Mouse (Mus musculus): ENCODE data around the gene Tbc1d5. TPM values are rescaled to one million over a fixed set of nuclear protein-coding genes. Genes with fewer than 3 reads are reported as not detected.

The Tbc1d5 gene
- total RNA-seq, 1 experiment: 3.8 TPM

GRCm38 (mm10) chr17:50803234-50803633 lies 375.9 kb downstream of the Tbc1d5 start:
- Histone ChIP-seq H3K4me3 (ENCODE audit: insufficient read depth in 1 of 2, low read depth in 1 of 2, low read length in 2 of 2, poor library complexity in 1 of 2, severe bottlenecking in 1 of 2) (no peak overlapping the region), H3K27ac (ENCODE audit: insufficient read depth, low read depth, low read length, poor library complexity, severe bottlenecking) (no peak overlapping the region), H3K4me1 (ENCODE audit: control insufficient read depth in 2 of 2, insufficient read depth in 2 of 2, low read length in 2 of 2, poor library complexity in 1 of 2) (no peaks in the 10 kb centered on the region), H3K9me3 (ENCODE audit: control insufficient read depth, insufficient read depth, low read depth, low read length) (no peaks in the 10 kb centered on the region), H3K36me3 (ENCODE audit: control insufficient read depth, insufficient read depth, low read length, poor library complexity, severe bottlenecking) (no peaks in the 10 kb centered on the region), H3K9ac (ENCODE audit: insufficient read depth, low read depth, low read length, poor library complexity, severe bottlenecking) (no peak overlapping the region)
- in situ Hi-C loops (cut with MboI; ENCODE audit: low sequenced_read_pairs in 2 of 2, unreplicated experiment in 2 of 2): no loop called here
- no peak for DNase-seq (ENCODE audit: low read depth, low spot score)
- TF ChIP-seq ZNF384 (IDR thresholded peaks at IDR 0.05; ENCODE audit: low read depth, low read length): no peak
- TF ChIP-seq CHD2 (IDR thresholded peaks at IDR 0.05; ENCODE audit: low read depth, low read length): no peak
- TF ChIP-seq ZC3H11A (IDR thresholded peaks at IDR 0.05; ENCODE audit: borderline replicate concordance, low read depth, low read length): no peak
- TF ChIP-seq HCFC1 (IDR thresholded peaks at IDR 0.05; ENCODE audit: borderline replicate concordance, insufficient read depth, low read length): no peak
- TF ChIP-seq MAFK (IDR thresholded peaks at IDR 0.05; ENCODE audit: insufficient read depth, low read depth, low read length): no peak

- Histone ChIP-seq H3K27ac (ENCODE audit: insufficient read depth, low read depth, low read length, poor library complexity, severe bottlenecking) (no peak overlapping the region), H3K36me3 (ENCODE audit: control insufficient read depth, insufficient read depth, low read length, poor library complexity, severe bottlenecking) (no peaks in the 10 kb centered on the region), H3K9ac (ENCODE audit: insufficient read depth, low read depth, low read length, poor library complexity, severe bottlenecking) (no peak overlapping the region), H3K4me1 (ENCODE audit: control insufficient read depth in 2 of 2, insufficient read depth in 2 of 2, low read length in 2 of 2, poor library complexity in 1 of 2) (no peaks in the 10 kb centered on the region), H3K4me3 (ENCODE audit: insufficient read depth in 1 of 2, low read depth in 1 of 2, low read length in 2 of 2, poor library complexity in 1 of 2, severe bottlenecking in 1 of 2) (no peak overlapping the region), H3K9me3 (ENCODE audit: control insufficient read depth, insufficient read depth, low read depth, low read length) (no peaks in the 10 kb centered on the region)
- no peak for DNase-seq (ENCODE audit: low read depth, low spot score)
- in situ Hi-C loops (cut with MboI; ENCODE audit: low sequenced_read_pairs in 2 of 2, unreplicated experiment in 2 of 2): no loop called here
- no peak for TF ChIP-seq CHD2 (IDR thresholded peaks at IDR 0.05; ENCODE audit: low read depth, low read length)
- TF ChIP-seq MAFK (IDR thresholded peaks at IDR 0.05; ENCODE audit: insufficient read depth, low read depth, low read length): no peak
- no peak for TF ChIP-seq ZNF384 (IDR thresholded peaks at IDR 0.05; ENCODE audit: low read depth, low read length)
- no peak for TF ChIP-seq ZC3H11A (IDR thresholded peaks at IDR 0.05; ENCODE audit: borderline replicate concordance, low read depth, low read length)
- no peak for TF ChIP-seq HCFC1 (IDR thresholded peaks at IDR 0.05; ENCODE audit: borderline replicate concordance, insufficient read depth, low read length)
These were observed 376.8 kb downstream of the Tbc1d5 start for GRCm38 (mm10) chr17:50802380-50802779.

DNA sequence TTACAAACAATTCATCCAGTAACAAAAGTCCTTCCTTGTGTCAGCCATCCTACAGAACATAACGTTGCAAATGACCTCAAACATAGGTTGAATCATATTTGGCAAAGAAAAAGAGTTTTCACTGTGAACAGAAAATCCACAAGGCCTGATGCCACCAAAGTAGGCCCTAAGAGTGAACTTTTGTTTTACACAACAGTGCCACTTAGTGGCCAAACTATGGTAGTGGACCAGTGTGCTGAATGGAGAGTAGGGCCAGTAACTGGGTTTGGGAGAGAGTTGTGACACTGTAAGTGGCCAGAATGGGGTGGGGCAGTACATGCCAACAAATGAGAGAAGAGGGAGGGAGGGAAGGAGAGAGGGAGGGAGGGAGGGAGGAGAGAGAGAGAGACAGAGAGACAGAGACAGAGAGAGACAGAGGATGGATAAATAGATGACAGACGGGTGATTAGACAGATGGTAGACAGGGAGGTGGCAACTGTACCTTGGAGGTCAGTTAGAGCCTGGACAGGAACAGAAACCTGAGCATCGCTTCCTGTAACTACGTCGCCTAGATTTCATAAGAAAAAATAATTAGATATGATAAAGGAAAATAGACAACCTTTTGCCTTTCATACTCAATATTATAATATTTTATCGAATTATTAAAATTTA lies 383.6 kb downstream of the Tbc1d5 start:
- in situ Hi-C loops (cut with MboI; ENCODE audit: low sequenced_read_pairs in 2 of 2, unreplicated experiment in 2 of 2): loop anchor here in 1 of 2 experiments (25.0 kb wide), 1 partner anchor 833 kb away; no protein-coding TSS in a partner anchor
- H3K4me1 ChIP-seq (ENCODE audit: control insufficient read depth in 2 of 2, insufficient read depth in 2 of 2, low read length in 2 of 2, poor library complexity in 1 of 2): no peaks in the 10 kb centered on the region
- no peak overlapping the region for H3K27ac ChIP-seq (ENCODE audit: insufficient read depth, low read depth, low read length, poor library complexity, severe bottlenecking)

GRCm38 (mm10) chr17:50791671-50792070 lies 387.5 kb downstream of the Tbc1d5 start:
- no peaks in the 10 kb centered on the region for H3K4me1 ChIP-seq (ENCODE audit: control insufficient read depth in 2 of 2, insufficient read depth in 2 of 2, low read length in 2 of 2, poor library complexity in 1 of 2)
- in situ Hi-C loops (cut with MboI; ENCODE audit: low sequenced_read_pairs in 2 of 2, unreplicated experiment in 2 of 2): loop anchor here in 1 of 2 experiments (25.0 kb wide), 1 partner anchor 829 kb away; no protein-coding TSS in a partner anchor
- TF ChIP-seq ZNF384 (IDR thresholded peaks at IDR 0.05; ENCODE audit: low read depth, low read length) (no peak), CHD2 (IDR thresholded peaks at IDR 0.05; ENCODE audit: low read depth, low read length) (no peak), HCFC1 (IDR thresholded peaks at IDR 0.05; ENCODE audit: borderline replicate concordance, insufficient read depth, low read length) (no peak), MAFK (IDR thresholded peaks at IDR 0.05; ENCODE audit: insufficient read depth, low read depth, low read length) (no peak), ZC3H11A (IDR thresholded peaks at IDR 0.05; ENCODE audit: borderline replicate concordance, low read depth, low read length) (no peak)
- DNase-seq (ENCODE audit: low read depth, low spot score): no peak
- no peaks in the 10 kb centered on the region for H3K36me3 ChIP-seq (ENCODE audit: control insufficient read depth, insufficient read depth, low read length, poor library complexity, severe bottlenecking)
- no peak overlapping the region for H3K27ac ChIP-seq (ENCODE audit: insufficient read depth, low read depth, low read length, poor library complexity, severe bottlenecking)
- no peak overlapping the region for H3K4me3 ChIP-seq (ENCODE audit: insufficient read depth in 1 of 2, low read depth in 1 of 2, low read length in 2 of 2, poor library complexity in 1 of 2, severe bottlenecking in 1 of 2)
- H3K9me3 ChIP-seq (ENCODE audit: control insufficient read depth, insufficient read depth, low read depth, low read length): no peaks in the 10 kb centered on the region
- H3K9ac ChIP-seq (ENCODE audit: insufficient read depth, low read depth, low read length, poor library complexity, severe bottlenecking): no peak overlapping the region

More for the DNA sequence above, 383.6 kb downstream of the Tbc1d5 start:
- no peak overlapping the region for H3K4me3 ChIP-seq (ENCODE audit: insufficient read depth in 1 of 2, low read depth in 1 of 2, low read length in 2 of 2, poor library complexity in 1 of 2, severe bottlenecking in 1 of 2)
- TF ChIP-seq ZC3H11A (IDR thresholded peaks at IDR 0.05; ENCODE audit: borderline replicate concordance, low read depth, low read length): peak; percentile 73
- TF ChIP-seq MAFK (IDR thresholded peaks at IDR 0.05; ENCODE audit: insufficient read depth, low read depth, low read length): no peak
- H3K9me3 ChIP-seq (ENCODE audit: control insufficient read depth, insufficient read depth, low read depth, low read length): no peaks in the 10 kb centered on the region
- peak; percentile 46 for DNase-seq (ENCODE audit: low read depth, low spot score)
- H3K9ac ChIP-seq (ENCODE audit: insufficient read depth, low read depth, low read length, poor library complexity, severe bottlenecking): no peak overlapping the region
- no peaks in the 10 kb centered on the region for H3K36me3 ChIP-seq (ENCODE audit: control insufficient read depth, insufficient read depth, low read length, poor library complexity, severe bottlenecking)
